Mouse (Mus musculus): ENCODE measurements at regions not wholly inside any gene's neighbourhood (a gene's known extent, or its start where the extent isn't known, plus 50 kb on each side); places are given as distances from the start of the nearest gene placed in this dataset.

- in situ Hi-C loops (cut with MboI, MseI), result no loop called here
These were observed 509.8 kb downstream of the Flrt2 start for GRCm38 (mm10) chr12:96201855-96202254.

- in situ Hi-C loops (cut with MboI, MseI), result no loop called here
These were observed 534.4 kb downstream of the Flrt2 start for GRCm38 (mm10) chr12:96226446-96226845.

- in situ Hi-C loops (cut with MboI, MseI), result no loop called here
These were observed 536.7 kb downstream of the Flrt2 start for GRCm38 (mm10) chr12:96228714-96229113.

GRCm38 (mm10) chr12:96235510-96235909 is 543.5 kb downstream of the Flrt2 start:
- in situ Hi-C loops (cut with MboI, MseI), result no loop called here

GRCm38 (mm10) chr12:96235996-96236525 is 544.0 kb downstream of the Flrt2 start:
- in situ Hi-C loops (cut with MboI, MseI), result no loop called here

- in situ Hi-C loops (cut with MboI, MseI), result no loop called here
These were observed 547.6 kb downstream of the Flrt2 start for GRCm38 (mm10) chr12:96239642-96240041.

- in situ Hi-C loops (cut with MboI, MseI), result no loop called here
These were observed 570.0 kb downstream of the Flrt2 start for GRCm38 (mm10) chr12:96261978-96262377.

- in situ Hi-C loops (cut with MboI, MseI), result no loop called here
These were observed 583.9 kb downstream of the Flrt2 start for GRCm38 (mm10) chr12:96275894-96276293.

GRCm38 (mm10) chr12:96311137-96311536 is 619.1 kb downstream of the Flrt2 start:
- in situ Hi-C loops (cut with MboI, MseI), result no loop called here

GRCm38 (mm10) chr12:96323061-96323786 is 631.2 kb downstream of the Flrt2 start:
- in situ Hi-C loops (cut with MboI, MseI), result no loop called here

- in situ Hi-C loops (cut with MboI, MseI), result no loop called here
These were observed 659.1 kb downstream of the Flrt2 start for GRCm38 (mm10) chr12:96351143-96351542.

GRCm38 (mm10) chr12:96378924-96379323 is 686.9 kb downstream of the Flrt2 start:
- in situ Hi-C loops (cut with MboI, MseI), result no loop called here

GRCm38 (mm10) chr12:96419104-96419503 is 727.1 kb downstream of the Flrt2 start:
- in situ Hi-C loops (cut with MboI, MseI), result no loop called here

- in situ Hi-C loops (cut with MboI, MseI), result no loop called here
These were observed 727.5 kb downstream of the Flrt2 start for GRCm38 (mm10) chr12:96419567-96419966.

GRCm38 (mm10) chr12:96427589-96427988 is 735.6 kb downstream of the Flrt2 start:
- in situ Hi-C loops (cut with MboI, MseI), result no loop called here

- in situ Hi-C loops (cut with MboI, MseI), result no loop called here
These were observed 750.5 kb downstream of the Flrt2 start for GRCm38 (mm10) chr12:96442546-96442945.

- in situ Hi-C loops (cut with MboI, MseI), result no loop called here
These were observed 761.3 kb downstream of the Flrt2 start for GRCm38 (mm10) chr12:96453374-96453773.

- in situ Hi-C loops (cut with MboI, MseI), result loop anchor here in 1 of 2 experiments (10.0 kb wide), 1 partner anchor 992 kb away; no protein-coding TSS in a partner anchor
These were observed 784.3 kb downstream of the Flrt2 start for GRCm38 (mm10) chr12:96476344-96476743.

GRCm38 (mm10) chr12:96488448-96488960 is 796.5 kb downstream of the Flrt2 start:
- in situ Hi-C loops (cut with MboI, MseI), result no loop called here

GRCm38 (mm10) chr12:96509658-96510057 is 817.6 kb downstream of the Flrt2 start:
- in situ Hi-C loops (cut with MboI, MseI), result loop anchor here (5.0 kb wide), 1 partner anchor 1702 kb away; no protein-coding TSS in a partner anchor

- in situ Hi-C loops (cut with MboI, MseI), result no loop called here
These were observed 866.8 kb downstream of the Flrt2 start for GRCm38 (mm10) chr12:96558824-96559223.

- in situ Hi-C loops (cut with MboI, MseI), result no loop called here
These were observed 902.8 kb downstream of the Flrt2 start for GRCm38 (mm10) chr12:96594845-96595244.

- in situ Hi-C loops (cut with MboI, MseI), result no loop called here
These were observed 923.1 kb downstream of the Flrt2 start for GRCm38 (mm10) chr12:96615134-96615533.

All from T-helper 17 cell (primary cell).